Mouse (Mus musculus): ENCODE measurements around the gene Dynlt1b.
"Not testable (repeated sequence)": the region's sequence is repeated elsewhere in the genome, so short reads cannot be mapped to it uniquely, and the experiment has no call there.

The Dynlt1b gene

GRCm38 (mm10) chr17:6429945-6430344 lies at the start of gene Dynlt1b:
TSS of gene Dynlt1b (plus strand) at chr17:6430112.
- peak; percentile 100 for DNase-seq (ENCODE audit: extremely low read depth, insufficient read length, low spot score)

- DNase-seq (ENCODE audit: extremely low read depth, insufficient read length, low spot score) = not testable (repeated sequence)
These were observed 49.6 kb upstream of the Dynlt1b start for GRCm38 (mm10) chr17:6380182-6380841.

- DNase-seq (ENCODE audit: extremely low read depth, insufficient read length, low spot score) = not testable (repeated sequence)
These were observed 48.7 kb upstream of the Dynlt1b start for GRCm38 (mm10) chr17:6381071-6381682.

- not testable (repeated sequence) for DNase-seq (ENCODE audit: extremely low read depth, insufficient read length, low spot score)
These were observed 43.0 kb upstream of the Dynlt1b start for GRCm38 (mm10) chr17:6386927-6387326.

- DNase-seq (ENCODE audit: extremely low read depth, insufficient read length, low spot score) = not testable (repeated sequence)
These were observed 42.5 kb upstream of the Dynlt1b start for GRCm38 (mm10) chr17:6387380-6387911.

GRCm38 (mm10) chr17:6389463-6389862 lies 40.4 kb upstream of the Dynlt1b start:
- not testable (repeated sequence) for DNase-seq (ENCODE audit: extremely low read depth, insufficient read length, low spot score)

GRCm38 (mm10) chr17:6390731-6391130 lies 39.2 kb upstream of the Dynlt1b start:
- DNase-seq (ENCODE audit: extremely low read depth, insufficient read length, low spot score) = not testable (repeated sequence)

GRCm38 (mm10) chr17:6391736-6392135 lies 38.2 kb upstream of the Dynlt1b start:
- not testable (repeated sequence) for DNase-seq (ENCODE audit: extremely low read depth, insufficient read length, low spot score)

GRCm38 (mm10) chr17:6392473-6393340 lies 37.2 kb upstream of the Dynlt1b start:
- DNase-seq (ENCODE audit: extremely low read depth, insufficient read length, low spot score) = not testable (repeated sequence)

- DNase-seq (ENCODE audit: extremely low read depth, insufficient read length, low spot score) = not testable (repeated sequence)
These were observed 31.8 kb upstream of the Dynlt1b start for GRCm38 (mm10) chr17:6398079-6398478.

GRCm38 (mm10) chr17:6398816-6399215 lies 31.1 kb upstream of the Dynlt1b start:
- DNase-seq (ENCODE audit: extremely low read depth, insufficient read length, low spot score) = not testable (repeated sequence)

GRCm38 (mm10) chr17:6399281-6400096 lies 30.4 kb upstream of the Dynlt1b start:
- peak; percentile 46 for DNase-seq (ENCODE audit: extremely low read depth, insufficient read length, low spot score)

GRCm38 (mm10) chr17:6400097-6400489 lies 29.8 kb upstream of the Dynlt1b start:
- not testable (repeated sequence) for DNase-seq (ENCODE audit: extremely low read depth, insufficient read length, low spot score)

GRCm38 (mm10) chr17:6404493-6404892 lies 25.4 kb upstream of the Dynlt1b start:
- not testable (repeated sequence) for DNase-seq (ENCODE audit: extremely low read depth, insufficient read length, low spot score)

- not testable (repeated sequence) for DNase-seq (ENCODE audit: extremely low read depth, insufficient read length, low spot score)
These were observed 22.9 kb upstream of the Dynlt1b start for GRCm38 (mm10) chr17:6406972-6407371.

GRCm38 (mm10) chr17:6410713-6411213 lies 19.1 kb upstream of the Dynlt1b start:
- not testable (repeated sequence) for DNase-seq (ENCODE audit: extremely low read depth, insufficient read length, low spot score)

- DNase-seq (ENCODE audit: extremely low read depth, insufficient read length, low spot score) = not testable (repeated sequence)
These were observed 12.8 kb upstream of the Dynlt1b start for GRCm38 (mm10) chr17:6417118-6417517.

GRCm38 (mm10) chr17:6420557-6420956 lies 9.4 kb upstream of the Dynlt1b start:
- DNase-seq (ENCODE audit: extremely low read depth, insufficient read length, low spot score) = not testable (repeated sequence)

- DNase-seq (ENCODE audit: extremely low read depth, insufficient read length, low spot score) = not testable (repeated sequence)
These were observed 8.2 kb upstream of the Dynlt1b start for GRCm38 (mm10) chr17:6421547-6422326.

Data from 3134 (cell line).